Mouse (Mus musculus): ENCODE results near the gene Ppp1r1b. TPM values are rescaled to one million over a fixed set of nuclear protein-coding genes. Genes with fewer than 3 reads are reported as not detected.

Ppp1r1b gene
- polyA plus RNA-seq, 1 experiment from 2014 or later, result 7.0 TPM

DNA sequence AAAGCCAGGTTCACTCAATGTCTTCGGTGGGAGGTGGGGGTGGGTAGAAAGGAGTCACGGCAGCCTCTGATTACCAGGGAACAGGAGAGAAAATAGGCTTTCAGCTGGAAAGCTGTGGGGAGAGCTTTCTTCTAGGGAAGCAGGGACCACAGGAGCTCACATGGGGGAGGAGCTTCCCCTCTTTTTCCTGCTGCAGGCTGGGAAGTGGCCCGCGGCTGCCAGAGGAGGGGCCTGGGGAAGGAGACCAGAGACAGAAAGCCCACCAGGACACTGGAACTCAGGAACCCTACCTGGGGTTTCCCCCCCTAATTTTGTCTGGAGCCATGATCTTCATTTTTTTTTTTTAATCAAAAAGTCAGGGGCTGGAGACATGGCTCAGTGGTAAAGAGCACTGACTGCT is 7.6 kb upstream of the Ppp1r1b start:
- no peak overlapping the region for H3K9ac ChIP-seq (ENCODE audit: low read length)
- H3K9me3 ChIP-seq (ENCODE audit: control insufficient read depth, low read length), result no peaks in the 10 kb centered on the region
- H3K4me1 ChIP-seq (replicated peaks; ENCODE audit: control insufficient read depth, insufficient read depth), result peaks cover 3% of the 10 kb centered on the region
- no peak overlapping the region for H3K4me3 ChIP-seq (ENCODE audit: low read depth, low read length)
- no peak for DNase-seq (ENCODE audit: low spot score)
- ATAC-seq (ENCODE audit: low FRiP score, low TSS enrichment), result no peak
- H3K27ac ChIP-seq (replicated peaks), result no peak overlapping the region
- no peak overlapping the region for H3K4me2 ChIP-seq (replicated peaks; ENCODE audit: low read depth)
- 20% methylated on average over 2 of the region's 4 CpGs for WGBS
- no peaks in the 10 kb centered on the region for H3K36me3 ChIP-seq (ENCODE audit: control insufficient read depth, insufficient read depth, low read length)
- TF ChIP-seq EP300 (optimal IDR thresholded peaks at IDR 0.05), result no peak
- TF ChIP-seq CTCF (IDR thresholded peaks at IDR 0.05; ENCODE audit: low read depth), result no peak
- H3K27me3 ChIP-seq (ENCODE audit: control insufficient read depth, insufficient read depth, low read length), result peaks cover 12% of the 10 kb centered on the region; the same call in 1 of the 2 replicates

GRCm38 (mm10) chr11:98341174-98341573 is 7.0 kb upstream of the Ppp1r1b start:
- H3K27me3 ChIP-seq (ENCODE audit: control insufficient read depth, insufficient read depth, low read length), result peaks cover 9% of the 10 kb centered on the region; the same call in 1 of the 2 replicates
- no peak for ATAC-seq (ENCODE audit: low FRiP score, low TSS enrichment)

GRCm38 (mm10) chr11:98342000-98342945 is 5.9 kb upstream of the Ppp1r1b start:
- ATAC-seq (ENCODE audit: low FRiP score, low TSS enrichment) (peak; percentile 54), DNase-seq (ENCODE audit: low spot score) (peak; percentile 94)
- TF ChIP-seq EP300 (optimal IDR thresholded peaks at IDR 0.05), result no peak
- TF ChIP-seq CTCF (IDR thresholded peaks at IDR 0.05; ENCODE audit: low read depth), result peak; percentile 100
- Histone ChIP-seq H3K9ac (ENCODE audit: low read length) (peak overlapping the region; percentile 1; the same call in 1 of the 2 replicates), H3K27me3 (ENCODE audit: control insufficient read depth, insufficient read depth, low read length) (peaks cover 4% of the 10 kb centered on the region; the same call in 1 of the 2 replicates), H3K36me3 (ENCODE audit: control insufficient read depth, insufficient read depth, low read length) (no peaks in the 10 kb centered on the region), H3K4me2 (replicated peaks; ENCODE audit: low read depth) (peak overlapping the region; percentile 62), H3K4me3 (ENCODE audit: low read depth, low read length) (peak overlapping the region; percentile 36), H3K4me1 (replicated peaks; ENCODE audit: control insufficient read depth, insufficient read depth) (peaks cover 3% of the 10 kb centered on the region), H3K27ac (replicated peaks) (0 out of 2 replicates have a peak overlapping the region, but pooled peaks have one; percentile 6), H3K9me3 (ENCODE audit: control insufficient read depth, low read length) (no peaks in the 10 kb centered on the region)
- 2% methylated on average over 29 of the region's 29 CpGs for WGBS

More at GRCm38 (mm10) chr11:98341174-98341573, 7.0 kb upstream of the Ppp1r1b start:
- Histone ChIP-seq H3K9ac (ENCODE audit: low read length) (no peak overlapping the region), H3K4me3 (ENCODE audit: low read depth, low read length) (no peak overlapping the region), H3K36me3 (ENCODE audit: control insufficient read depth, insufficient read depth, low read length) (no peaks in the 10 kb centered on the region), H3K27ac (replicated peaks) (no peak overlapping the region), H3K9me3 (ENCODE audit: control insufficient read depth, low read length) (no peaks in the 10 kb centered on the region), H3K4me2 (replicated peaks; ENCODE audit: low read depth) (no peak overlapping the region), H3K4me1 (replicated peaks; ENCODE audit: control insufficient read depth, insufficient read depth) (peaks cover 3% of the 10 kb centered on the region)
- 62% methylated on average over 4 of the region's 4 CpGs for WGBS
- no peak for DNase-seq (ENCODE audit: low spot score)
- TF ChIP-seq CTCF (IDR thresholded peaks at IDR 0.05; ENCODE audit: low read depth) (no peak), EP300 (optimal IDR thresholded peaks at IDR 0.05) (no peak)

DNA sequence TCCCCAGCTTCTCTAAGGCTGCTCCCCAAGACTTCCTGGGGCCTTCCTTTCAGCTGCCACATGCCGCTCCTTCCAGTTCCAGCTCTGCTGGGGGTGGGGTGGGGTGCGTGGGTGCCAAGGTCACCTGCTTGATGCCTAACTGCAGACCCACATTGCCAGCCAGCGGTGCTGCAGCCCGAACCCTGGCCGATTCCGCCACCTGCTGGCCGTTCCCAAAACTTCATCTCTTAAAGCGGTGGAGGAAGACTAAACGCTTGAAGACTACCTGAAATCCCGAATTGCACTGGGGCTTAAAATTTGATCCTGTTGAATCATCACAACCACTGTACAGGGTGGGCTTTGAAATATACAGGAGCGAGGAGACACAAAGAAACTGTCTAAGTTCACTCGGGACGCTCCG is 3.0 kb upstream of the Ppp1r1b start:
- Histone ChIP-seq H3K4me2 (replicated peaks; ENCODE audit: low read depth) (peak overlapping the region; percentile 38; the same call in 1 of the 2 replicates), H3K36me3 (ENCODE audit: control insufficient read depth, insufficient read depth, low read length) (no peaks in the 10 kb centered on the region), H3K9me3 (ENCODE audit: control insufficient read depth, low read length) (no peaks in the 10 kb centered on the region), H3K27me3 (ENCODE audit: control insufficient read depth, insufficient read depth, low read length) (no peaks in the 10 kb centered on the region), H3K4me1 (replicated peaks; ENCODE audit: control insufficient read depth, insufficient read depth) (peaks cover 4% of the 10 kb centered on the region; the same call in 1 of the 2 replicates), H3K4me3 (ENCODE audit: low read depth, low read length) (no peak overlapping the region), H3K9ac (ENCODE audit: low read length) (no peak overlapping the region), H3K27ac (replicated peaks) (no peak overlapping the region)
- no peak for ATAC-seq (ENCODE audit: low FRiP score, low TSS enrichment)
- 2% methylated on average over 14 of the region's 14 CpGs for WGBS
- peak; percentile 85 for DNase-seq (ENCODE audit: low spot score)
- peak; percentile 86 for TF ChIP-seq CTCF (IDR thresholded peaks at IDR 0.05; ENCODE audit: low read depth)
- no peak for TF ChIP-seq EP300 (optimal IDR thresholded peaks at IDR 0.05)

DNA sequence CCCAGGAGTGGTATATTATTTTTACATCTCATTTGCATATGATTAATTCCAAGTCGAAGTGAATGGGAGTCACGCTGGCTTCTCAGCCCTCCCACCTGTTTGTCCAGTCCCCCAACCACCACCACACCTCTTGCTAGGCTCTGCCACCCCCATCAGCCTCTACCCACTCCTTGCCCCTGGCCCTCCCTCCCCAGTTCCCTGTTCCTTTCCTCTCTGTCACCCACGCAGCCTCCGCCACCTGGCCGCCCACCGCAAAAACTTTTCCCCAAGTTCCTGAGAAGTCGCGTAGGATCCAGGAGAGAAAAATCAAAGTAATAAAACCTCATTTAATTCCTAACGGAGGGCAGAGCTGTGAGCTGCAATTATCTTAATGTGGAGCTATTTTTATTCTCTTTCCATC is 2.0 kb upstream of the Ppp1r1b start:
- DNase-seq (ENCODE audit: low spot score), result no peak
- TF ChIP-seq CTCF (IDR thresholded peaks at IDR 0.05; ENCODE audit: low read depth) (no peak), EP300 (optimal IDR thresholded peaks at IDR 0.05) (no peak)
- peaks cover 4% of the 10 kb centered on the region; the same call in 1 of the 2 replicates for H3K4me1 ChIP-seq (replicated peaks; ENCODE audit: control insufficient read depth, insufficient read depth)
- H3K4me2 ChIP-seq (replicated peaks; ENCODE audit: low read depth), result no peak overlapping the region
- no peak overlapping the region for H3K9ac ChIP-seq (ENCODE audit: low read length)
- H3K27ac ChIP-seq (replicated peaks), result no peak overlapping the region
- no peaks in the 10 kb centered on the region for H3K9me3 ChIP-seq (ENCODE audit: control insufficient read depth, low read length)
- no peak overlapping the region for H3K4me3 ChIP-seq (ENCODE audit: low read depth, low read length)
- no peaks in the 10 kb centered on the region for H3K36me3 ChIP-seq (ENCODE audit: control insufficient read depth, insufficient read depth, low read length)
- no peak for ATAC-seq (ENCODE audit: low FRiP score, low TSS enrichment)
- peaks cover 3% of the 10 kb centered on the region; the same call in 1 of the 2 replicates for H3K27me3 ChIP-seq (ENCODE audit: control insufficient read depth, insufficient read depth, low read length)
- WGBS, result 16% methylated on average over 9 of the region's 9 CpGs
